Mouse (Mus musculus) gastrocnemius, postnatal 14 days (tissue): Measurements from ENCODE around the gene Smim13. TPM values are rescaled to one million over a fixed set of nuclear protein-coding genes. Genes with fewer than 3 reads are reported as not detected.

Experiments used
- total RNA-seq, 2 experiments: library from RNA; stranded (reverse); gene quantifications; 2 replicates each; pipeline ENCODE4 v1.2.3; 2021

Smim13 gene
- total RNA-seq, 2 experiments from 2014 or later: 24.5 to 26.6 TPM

Other genes starting within 250 kb of the Smim13 start
- gene Pak1ip1, start 248.8 kb upstream of the Smim13 start, total RNA-seq: 10 to 100 TPM; 23.2 to 26.0 TPM
- gene Tmem14c, start 233.6 kb upstream of the Smim13 start, total RNA-seq: 10 to 100 TPM; 70.5 to 72.3 TPM
- not detected for gene Mak, start 170.1 kb upstream of the Smim13 start, total RNA-seq
- gene Gcm2, start 138.8 kb upstream of the Smim13 start, total RNA-seq: not detected
- gene Sycp2l, start 135.5 kb upstream of the Smim13 start, total RNA-seq: not detected
- under 1 TPM; 0.16 to 0.18 TPM for gene Elovl2, start 29.4 kb upstream of the Smim13 start, total RNA-seq
- not detected for gene Gm17364, start 24.1 kb downstream of the Smim13 start, total RNA-seq
- 10 to 100 TPM in 1 of 2 experiments, 1 to 10 TPM in 1; 9.0 to 11.4 TPM for gene Nedd9, start 237.5 kb downstream of the Smim13 start, total RNA-seq